Comparison of ENCODE assay signal across 7 mouse cellular contexts in the genomic region with DNA sequence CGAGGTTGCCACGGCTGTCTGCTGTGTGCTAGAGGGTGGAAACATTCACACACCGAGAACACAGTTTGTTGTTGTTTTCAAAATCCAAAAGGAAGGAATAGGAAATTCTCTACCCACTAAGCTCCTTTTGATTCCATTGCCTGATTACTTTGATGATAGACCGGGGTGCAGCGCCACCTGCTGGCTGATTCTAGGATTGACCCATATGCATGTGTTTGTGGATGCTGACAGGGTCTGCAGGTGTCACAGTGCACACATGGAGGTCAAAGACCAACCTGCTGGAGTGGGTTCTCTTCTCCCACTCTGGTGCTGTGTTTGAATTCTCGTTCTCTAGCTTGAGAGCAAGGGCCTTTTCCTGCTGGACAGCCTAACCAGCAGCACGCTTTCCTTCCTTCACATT. TPM values are rescaled to one million over a fixed set of nuclear protein-coding genes. Genes with fewer than 3 reads are reported as not detected.
DNase-seq lines count a peak whose midpoint lies in the region; ATAC-seq and TF ChIP-seq lines count a peak whose summit lies in the region.

No protein-coding gene starts in this region.

- no peak overlapping the region for H3K4me3 ChIP-seq in bone marrow macrophage, adult 2 months (ENCODE audit: insufficient read depth, low read length)
- no peak overlapping the region for H3K4me3 ChIP-seq in embryonic fibroblast, embryonic 13.5 days (ENCODE audit: insufficient read depth, low read length)

- H3K27ac ChIP-seq in bone marrow macrophage, adult 2 months (ENCODE audit: insufficient read depth, low read depth, low read length): no peak overlapping the region
- no peak overlapping the region for H3K27ac ChIP-seq in embryonic fibroblast, embryonic 13.5 days (ENCODE audit: insufficient read depth, low read length)

- H3K4me1 ChIP-seq in bone marrow macrophage, adult 2 months (ENCODE audit: control insufficient read depth, insufficient read depth, low read length): no peaks in the 10 kb centered on the region
- H3K4me1 ChIP-seq in embryonic fibroblast, embryonic 13.5 days (ENCODE audit: control insufficient read depth, insufficient read depth, low read length): no peaks in the 10 kb centered on the region

- intact Hi-C loops in heart, postnatal 14 days (cut with DNase I): loop anchor here (5.0 kb wide), 2 partner anchors 123 to 312 kb away; no protein-coding TSS in a partner anchor

- peak; percentile 80 for TF ChIP-seq CTCF in bone marrow macrophage, adult 2 months (IDR thresholded peaks at IDR 0.05; ENCODE audit: low read depth, low read length)
- peak; percentile 89 for TF ChIP-seq CTCF in embryonic fibroblast, embryonic 13.5 days (IDR thresholded peaks at IDR 0.05; ENCODE audit: borderline replicate concordance, insufficient read depth, low read length)

- peak; percentile 92 for ATAC-seq in megakaryocyte progenitor cell, adult 5-6 weeks (replicated peaks; ENCODE audit: poor library complexity)

- TF ChIP-seq POLR2A in bone marrow macrophage, adult 2 months (IDR thresholded peaks at IDR 0.05; ENCODE audit: borderline replicate concordance, low read depth, low read length): no peak
- TF ChIP-seq POLR2A in embryonic fibroblast, embryonic 13.5 days (IDR thresholded peaks at IDR 0.05; ENCODE audit: low read depth, low read length): no peak

- DNase-seq in Muller cell, postnatal 12 days (ENCODE audit: inconsistent ontology term): peak; percentile 57
- DNase-seq in heart, postnatal 14 days: peak; percentile 82 to 86
- DNase-seq in layer of hippocampus, postnatal 14 days (ENCODE audit: low spot score in 2 of 2): peak; percentile 86 to 91
- peak; percentile 60 for DNase-seq in spleen, adult 12 weeks (ENCODE audit: low spot score)

RNA-seq across cellular contexts. Expression of gene Tekt5, which starts 3.9 kb away (rescaled TPM):
- polyA plus RNA-seq in bone marrow macrophage, adult 2 months (2012; ENCODE audit: insufficient read depth, insufficient read length, missing spikeins): not detected in 2 replicates
- not detected in 2 replicates for polyA plus RNA-seq in embryonic fibroblast, embryonic 13.5 days (2011; ENCODE audit: insufficient read length, low read depth, missing spikeins)
- total RNA-seq in heart, postnatal 14 days (2021): under 1 TPM; 0.14 to 0.22 TPM
- total RNA-seq in layer of hippocampus, postnatal 14 days (2021): 1 to 10 TPM; 2.3 to 4.2 TPM
- total RNA-seq in megakaryocyte progenitor cell, adult 5-6 weeks (2015): 0.10 TPM in 1 of 2 replicates, not detected in the other
- 0.27 TPM in 1 of 2 replicates, not detected in the other for total RNA-seq in megakaryocyte progenitor cell, adult 5-6 weeks (2017)

RNA-seq across cellular contexts. Expression of gene Nubp1, which starts 12.6 kb away (rescaled TPM):
- 21.4 and 27.9 TPM in 2 replicates for polyA plus RNA-seq in bone marrow macrophage, adult 2 months (2012; ENCODE audit: insufficient read depth, insufficient read length, missing spikeins)
- polyA plus RNA-seq in embryonic fibroblast, embryonic 13.5 days (2011; ENCODE audit: insufficient read length, low read depth, missing spikeins): 19.9 and 24.1 TPM in 2 replicates
- total RNA-seq in heart, postnatal 14 days (2021): 1 to 10 TPM; 8.5 to 8.7 TPM
- total RNA-seq in layer of hippocampus, postnatal 14 days (2021): 10 to 100 TPM; 13.4 to 14.9 TPM
- total RNA-seq in megakaryocyte progenitor cell, adult 5-6 weeks (2015): 35.9 and 40.7 TPM in 2 replicates
- total RNA-seq in megakaryocyte progenitor cell, adult 5-6 weeks (2017): 41.5 and 48.7 TPM in 2 replicates

RNA-seq across cellular contexts. Expression of gene Tvp23a, which starts 48.0 kb away (rescaled TPM):
- not detected in 2 replicates for polyA plus RNA-seq in bone marrow macrophage, adult 2 months (2012; ENCODE audit: insufficient read depth, insufficient read length, missing spikeins)
- polyA plus RNA-seq in embryonic fibroblast, embryonic 13.5 days (2011; ENCODE audit: insufficient read length, low read depth, missing spikeins): 13.2 and 15.0 TPM in 2 replicates
- under 1 TPM; 0.29 to 0.41 TPM for total RNA-seq in heart, postnatal 14 days (2021)
- 10 to 100 TPM; 30.4 to 32.0 TPM for total RNA-seq in layer of hippocampus, postnatal 14 days (2021)
- total RNA-seq in megakaryocyte progenitor cell, adult 5-6 weeks (2015): not detected in 2 replicates
- 0.03 TPM in 1 of 2 replicates, not detected in the other for total RNA-seq in megakaryocyte progenitor cell, adult 5-6 weeks (2017)

Comparison
In these comparisons a context has a peak if more than half of its experiments do, and no peak if none do; other contexts are left out.
1. RNA of gene Tvp23a, which starts 48.0 kb away (total RNA-seq): 30.4 to 32.0 TPM in layer of hippocampus, postnatal 14 days; 0.29 to 0.41 TPM in heart, postnatal 14 days and 0.03 TPM in megakaryocyte progenitor cell, adult 5-6 weeks; every median in the first group is over 10 times any median in the second.
2. Peak in every context shown above with its lines, with median percentiles within 50 percentile points of each other: DNase-seq.